Mouse (Mus musculus) forebrain, embryonic 15.5 days (tissue): ENCODE results near the gene Fam214a. TPM values are rescaled to one million over a fixed set of nuclear protein-coding genes. Genes with fewer than 3 reads are reported as not detected.

Source experiments
- ATAC-seq: fragments of 200-750 bp; cut with Nextera tagmentation; replicated peaks from 2 replicates; pipeline ENCODE4 v1.8.0; 2017; ENCODE audit warnings: mild to moderate bottlenecking, moderate TSS enrichment, moderate library complexity
- H3K27ac ChIP-seq: fragments of 300-500 bp; sonication (generic); replicated peaks from 2 replicates; pipeline ENCODE4 v1.5.1; 2015; ENCODE audit warnings: mild to moderate bottlenecking, inconsistent platforms
- H3K27me3 ChIP-seq: fragments of 300-500 bp; sonication (generic); 2 replicates; pipeline ENCODE4 v1.6.1; 2015; ENCODE audit warnings: inconsistent platforms
- H3K36me3 ChIP-seq: fragments of 300-500 bp; sonication (generic); 2 replicates; pipeline ENCODE4 v1.6.1; 2015; ENCODE audit warnings: mild to moderate bottlenecking, inconsistent platforms
- H3K4me1 ChIP-seq: fragments of 300-500 bp; sonication (generic); 2 replicates; pipeline ENCODE4 v1.6.1; 2015; ENCODE audit warnings: inconsistent platforms
- H3K4me2 ChIP-seq: fragments of 300-500 bp; sonication (generic); replicated peaks from 2 replicates; pipeline ENCODE4 v1.6.1; 2015; ENCODE audit warnings: mild to moderate bottlenecking, inconsistent platforms
- H3K4me3 ChIP-seq: fragments of 300-500 bp; sonication (generic); 2 replicates; pipeline ENCODE4 v1.5.1; 2015; ENCODE audit warnings: mild to moderate bottlenecking, inconsistent platforms
- H3K9ac ChIP-seq: fragments of 300-500 bp; sonication (generic); replicated peaks from 2 replicates; pipeline ENCODE4 v1.6.1; 2015; ENCODE audit warnings: mild to moderate bottlenecking, inconsistent platforms
- H3K9me3 ChIP-seq: fragments of 300-500 bp; sonication (generic); 2 replicates; pipeline ENCODE4 v1.6.1; 2016; ENCODE audit warnings: inconsistent platforms
- WGBS: fragments of 180-500 bp; shearing (Covaris S2); methylation state at CpG from one replicate; pipeline ENCODE4 v1.1.7; 2015; ENCODE audit warnings: mixed read lengths; 5-methylcytosine and 5-hydroxymethylcytosine counted together
- polyA plus RNA-seq: library from polyadenylated mRNA; unstranded; fragments of >200 nt; fragmentation: Nextera tagmentation; extraction: Ambion mirVana; gene quantifications from 2 replicates; pipeline ENCODE4 v1.2.1, GENCODE M21; 2015

Fam214a gene
- polyA plus RNA-seq, 1 experiment from 2014 or later, result 29.8 TPM

DNA sequence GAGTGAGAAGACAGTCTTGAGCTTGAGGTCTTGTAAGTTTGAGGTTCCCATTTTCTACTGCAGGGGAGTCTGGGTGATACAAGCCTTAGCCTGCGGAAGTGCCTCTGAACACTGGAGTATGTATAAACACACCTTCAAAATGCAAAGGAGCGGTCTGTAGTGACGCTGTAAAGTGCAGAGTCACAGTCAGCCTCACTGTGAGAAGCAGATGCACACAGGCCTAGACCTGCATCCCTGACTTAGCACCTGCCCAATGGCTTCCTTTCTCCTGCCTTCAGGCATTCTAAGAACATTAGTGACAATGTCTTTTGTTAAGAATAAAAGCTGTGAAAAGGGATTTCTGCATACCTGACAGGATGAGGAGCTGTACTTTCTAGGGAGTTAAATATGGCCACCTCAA lies 66.9 kb downstream of the Fam214a start:
- H3K9ac ChIP-seq, result no peak overlapping the region
- no peaks in the 10 kb centered on the region for H3K27me3 ChIP-seq
- H3K27ac ChIP-seq, result no peak overlapping the region
- peaks cover 68% of the 10 kb centered on the region for H3K36me3 ChIP-seq
- no peak overlapping the region for H3K4me3 ChIP-seq
- H3K9me3 ChIP-seq, result no peaks in the 10 kb centered on the region
- H3K4me2 ChIP-seq, result no peak overlapping the region
- ATAC-seq, result no peak
- no peaks in the 10 kb centered on the region for H3K4me1 ChIP-seq
- 92% methylated on average over 3 of the region's 3 CpGs for WGBS

DNA sequence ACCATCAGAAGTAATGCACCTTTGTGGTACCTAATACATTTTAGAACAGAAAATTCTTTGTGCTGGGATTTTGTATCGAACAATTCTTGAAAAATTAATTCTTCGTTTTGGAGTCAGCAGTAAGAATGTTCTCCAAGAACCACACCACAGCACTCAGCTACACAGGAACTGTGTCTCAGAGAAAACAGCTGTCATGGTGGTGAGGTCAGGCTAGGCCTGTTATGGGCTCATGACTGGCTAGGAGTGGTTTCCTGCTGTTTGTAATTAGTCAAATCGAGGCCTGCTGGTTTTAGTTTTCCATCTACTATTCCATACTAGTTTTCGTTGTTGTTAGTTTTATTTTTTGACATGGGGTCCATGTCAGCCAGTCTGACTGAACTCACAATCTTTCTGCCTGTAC lies 67.9 kb downstream of the Fam214a start:
- Histone ChIP-seq H3K36me3 (peaks cover 61% of the 10 kb centered on the region), H3K4me2 (no peak overlapping the region), H3K4me3 (no peak overlapping the region), H3K9me3 (no peaks in the 10 kb centered on the region), H3K9ac (no peak overlapping the region), H3K27ac (no peak overlapping the region), H3K4me1 (no peaks in the 10 kb centered on the region), H3K27me3 (no peaks in the 10 kb centered on the region)
- WGBS, result 88% methylated on average over 4 of the region's 4 CpGs
- no peak for ATAC-seq

DNA sequence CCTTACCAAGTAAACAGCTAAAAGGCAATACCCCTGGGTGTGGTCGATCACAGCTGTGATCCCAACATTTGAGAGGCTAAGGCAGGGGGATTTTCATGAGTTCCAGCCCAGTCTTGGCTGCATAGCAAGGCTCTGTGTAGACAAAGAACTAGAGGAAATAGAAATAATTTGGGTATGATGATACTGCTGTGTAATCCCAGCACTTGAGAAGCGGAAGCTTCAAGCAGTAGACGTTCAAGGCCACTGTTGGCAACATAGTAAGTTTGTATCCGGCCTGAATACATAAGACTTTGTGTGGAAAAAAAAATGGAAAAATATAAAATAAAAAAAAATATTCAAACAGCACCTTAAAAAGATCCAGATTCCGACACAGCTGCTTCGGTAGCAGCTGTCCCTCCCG lies 69.9 kb downstream of the Fam214a start:
- no peak for ATAC-seq
- no peak overlapping the region for H3K4me2 ChIP-seq
- no peak overlapping the region for H3K4me3 ChIP-seq
- no peaks in the 10 kb centered on the region for H3K9me3 ChIP-seq
- peaks cover 58% of the 10 kb centered on the region for H3K36me3 ChIP-seq
- no peak overlapping the region for H3K9ac ChIP-seq
- no peaks in the 10 kb centered on the region for H3K27me3 ChIP-seq
- WGBS, result 92% methylated on average over 7 of the region's 7 CpGs
- no peaks in the 10 kb centered on the region for H3K4me1 ChIP-seq
- H3K27ac ChIP-seq, result no peak overlapping the region

DNA sequence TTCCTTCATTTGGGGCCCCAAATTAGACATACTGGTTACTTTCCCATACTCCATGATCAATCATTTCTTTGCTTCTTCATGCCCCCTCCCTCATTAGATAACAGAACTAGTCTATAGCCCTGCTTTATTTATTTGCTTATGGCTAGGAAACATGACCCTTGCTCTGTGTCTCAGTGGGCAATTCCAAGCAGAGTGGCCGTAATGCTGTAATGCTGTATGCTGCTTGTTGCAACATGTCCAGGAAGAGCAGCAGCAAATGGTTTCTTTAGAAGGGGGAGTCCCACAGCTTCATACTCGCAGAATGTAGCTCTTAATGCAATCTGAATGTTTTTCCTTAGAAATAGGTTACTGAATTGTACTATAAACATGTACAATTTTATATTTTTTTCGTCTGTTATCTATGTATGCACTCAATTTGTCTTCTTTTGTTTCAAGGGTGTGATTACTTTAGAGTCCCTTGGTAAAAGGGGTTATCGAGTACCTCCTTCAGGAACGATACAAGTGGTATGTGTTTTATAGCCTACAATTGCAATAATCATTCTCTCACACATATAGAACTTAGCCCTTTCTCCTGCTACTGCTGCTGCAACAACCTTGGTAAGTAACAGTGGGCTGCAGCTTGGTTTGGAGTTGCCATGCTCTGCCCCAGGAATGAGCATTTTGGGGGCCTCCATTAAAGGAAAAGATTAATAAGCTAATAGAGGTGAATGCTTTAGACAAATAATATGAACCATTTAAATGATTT lies 70.6 kb downstream of the Fam214a start:
- no peak overlapping the region for H3K4me3 ChIP-seq
- ATAC-seq, result no peak
- 84% methylated on average over 5 of the region's 5 CpGs for WGBS
- no peaks in the 10 kb centered on the region for H3K27me3 ChIP-seq
- no peak overlapping the region for H3K9ac ChIP-seq
- H3K27ac ChIP-seq, result no peak overlapping the region
- no peaks in the 10 kb centered on the region for H3K4me1 ChIP-seq
- peaks cover 58% of the 10 kb centered on the region for H3K36me3 ChIP-seq
- no peak overlapping the region for H3K4me2 ChIP-seq
- no peaks in the 10 kb centered on the region for H3K9me3 ChIP-seq

DNA sequence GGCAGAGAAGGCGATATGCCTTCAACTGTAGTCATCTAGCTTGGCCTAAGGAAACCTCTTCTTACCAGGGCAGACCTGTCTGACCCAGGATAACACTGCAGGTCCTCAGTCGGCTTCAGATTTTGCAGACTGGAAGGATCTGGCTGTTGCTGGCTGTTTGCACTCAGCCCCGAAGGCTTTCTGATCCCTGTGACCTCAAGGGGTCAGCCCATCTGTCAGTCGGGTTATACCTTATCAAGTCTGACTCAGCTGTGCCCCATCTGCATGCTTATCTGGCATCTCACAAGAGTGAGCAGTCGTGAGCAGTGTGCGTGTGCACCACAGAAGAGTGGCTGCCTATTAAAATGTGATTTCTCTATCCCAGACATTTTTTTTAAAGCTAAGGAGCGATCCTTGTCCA lies 71.4 kb downstream of the Fam214a start:
- Histone ChIP-seq H3K4me1 (no peaks in the 10 kb centered on the region), H3K36me3 (peaks cover 54% of the 10 kb centered on the region), H3K9me3 (no peaks in the 10 kb centered on the region), H3K9ac (no peak overlapping the region), H3K27ac (no peak overlapping the region), H3K27me3 (no peaks in the 10 kb centered on the region), H3K4me3 (no peak overlapping the region), H3K4me2 (no peak overlapping the region)
- 78% methylated on average over 7 of the region's 7 CpGs for WGBS
- no peak for ATAC-seq

DNA sequence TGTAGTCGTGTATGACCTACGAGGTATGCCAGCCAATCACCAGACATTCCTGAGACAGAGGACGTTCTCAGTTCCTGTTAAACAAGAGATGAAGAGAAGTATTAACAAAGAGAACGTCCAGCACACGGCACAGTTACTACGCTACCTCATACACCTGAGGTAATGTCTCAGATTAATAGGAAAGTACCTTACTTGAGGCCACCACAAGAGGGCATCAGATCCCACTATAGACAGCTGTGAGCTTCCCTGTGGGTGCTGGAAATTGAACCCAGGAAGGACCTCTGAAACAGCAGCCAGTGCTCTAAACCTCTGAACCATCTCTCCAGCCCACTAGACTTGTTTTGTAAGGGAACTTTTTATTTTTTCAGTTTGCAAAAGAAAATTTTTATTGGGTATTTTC lies 73.0 kb downstream of the Fam214a start:
- Histone ChIP-seq H3K27ac (no peak overlapping the region), H3K27me3 (no peaks in the 10 kb centered on the region), H3K9me3 (no peaks in the 10 kb centered on the region), H3K36me3 (peaks cover 39% of the 10 kb centered on the region), H3K4me2 (no peak overlapping the region), H3K9ac (no peak overlapping the region), H3K4me1 (no peaks in the 10 kb centered on the region), H3K4me3 (no peak overlapping the region)
- no peak for ATAC-seq
- 63% methylated on average over 6 of the region's 6 CpGs for WGBS

DNA sequence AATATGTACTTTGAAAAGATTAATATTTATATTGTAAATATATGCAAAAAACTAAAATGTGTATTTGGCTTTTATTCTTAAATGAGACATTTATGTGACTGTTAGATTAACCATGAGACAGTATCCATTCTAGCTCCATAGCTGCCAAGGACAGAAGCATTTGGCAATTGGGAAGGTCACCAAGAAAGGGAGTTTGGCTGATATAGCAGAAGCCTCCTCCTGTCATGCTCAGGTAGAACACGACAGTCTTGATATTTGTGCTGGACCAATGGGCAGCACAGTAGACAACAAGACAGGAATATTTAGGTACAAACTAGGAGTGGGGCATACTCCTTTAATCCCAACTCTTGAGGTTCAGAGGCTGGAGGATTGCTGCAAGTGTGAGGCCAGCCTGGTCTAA lies 79.7 kb downstream of the Fam214a start:
- H3K4me2 ChIP-seq, result no peak overlapping the region
- H3K4me1 ChIP-seq, result peaks cover 2% of the 10 kb centered on the region; the same call in 1 of the 2 replicates
- peaks cover 15% of the 10 kb centered on the region for H3K36me3 ChIP-seq
- H3K9ac ChIP-seq, result no peak overlapping the region
- no peak for ATAC-seq
- no peaks in the 10 kb centered on the region for H3K27me3 ChIP-seq
- no peaks in the 10 kb centered on the region for H3K9me3 ChIP-seq
- 89% methylated on average over 1 of the region's 1 CpGs for WGBS
- H3K27ac ChIP-seq, result no peak overlapping the region
- H3K4me3 ChIP-seq, result no peak overlapping the region

DNA sequence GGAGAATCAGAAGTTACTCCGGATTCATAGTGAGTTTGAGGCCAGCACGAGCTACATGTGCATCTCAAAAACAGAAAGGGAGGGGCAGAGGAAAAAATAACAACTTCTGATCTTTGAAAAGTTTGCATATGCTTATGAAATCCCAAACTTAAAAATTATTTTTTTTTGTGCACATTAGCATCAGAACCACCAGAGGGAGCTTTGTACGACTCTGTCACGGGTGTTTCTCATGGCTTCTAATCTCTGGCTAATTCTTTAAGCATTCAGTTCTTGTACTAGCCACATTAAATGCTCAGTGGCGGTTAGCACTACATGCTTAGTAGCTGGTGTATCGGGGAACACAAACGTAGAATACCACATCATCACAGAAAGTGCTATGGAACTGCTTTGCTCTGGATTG lies 80.5 kb downstream of the Fam214a start:
- H3K9ac ChIP-seq, result no peak overlapping the region
- H3K4me2 ChIP-seq, result no peak overlapping the region
- WGBS, result 44% methylated on average over 7 of the region's 7 CpGs
- peaks cover 2% of the 10 kb centered on the region; the same call in 1 of the 2 replicates for H3K4me1 ChIP-seq
- ATAC-seq, result no peak
- H3K9me3 ChIP-seq, result no peaks in the 10 kb centered on the region
- no peaks in the 10 kb centered on the region for H3K27me3 ChIP-seq
- H3K27ac ChIP-seq, result no peak overlapping the region
- no peak overlapping the region for H3K4me3 ChIP-seq
- peaks cover 10% of the 10 kb centered on the region; the same call in 1 of the 2 replicates for H3K36me3 ChIP-seq

DNA sequence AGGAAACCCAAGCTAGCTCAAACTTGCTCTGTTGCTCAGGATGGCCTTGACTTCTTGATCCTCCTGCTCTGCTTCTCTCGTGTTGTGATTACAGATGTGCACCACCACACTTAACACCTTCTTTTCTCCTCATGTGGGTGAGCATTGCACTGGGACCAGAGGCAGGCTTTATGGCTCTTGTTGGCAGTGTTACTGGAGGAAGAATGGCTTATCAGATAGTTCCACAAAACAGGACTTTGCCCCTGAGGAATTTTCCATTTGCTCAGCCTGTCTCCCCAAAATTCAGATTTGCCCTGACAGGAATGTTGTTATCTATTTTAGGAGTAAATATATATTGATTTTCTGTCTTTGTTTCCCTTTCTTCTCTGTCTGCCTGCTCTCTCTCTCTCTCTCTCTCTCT lies 82.0 kb downstream of the Fam214a start:
- Histone ChIP-seq H3K27me3 (no peaks in the 10 kb centered on the region), H3K36me3 (peaks cover 6% of the 10 kb centered on the region; the same call in 1 of the 2 replicates), H3K4me1 (peaks cover 15% of the 10 kb centered on the region), H3K27ac (no peak overlapping the region), H3K4me2 (no peak overlapping the region), H3K9ac (no peak overlapping the region), H3K4me3 (no peak overlapping the region), H3K9me3 (no peaks in the 10 kb centered on the region)
- WGBS, result 53% methylated on average over 1 of the region's 1 CpGs
- ATAC-seq, result no peak

DNA sequence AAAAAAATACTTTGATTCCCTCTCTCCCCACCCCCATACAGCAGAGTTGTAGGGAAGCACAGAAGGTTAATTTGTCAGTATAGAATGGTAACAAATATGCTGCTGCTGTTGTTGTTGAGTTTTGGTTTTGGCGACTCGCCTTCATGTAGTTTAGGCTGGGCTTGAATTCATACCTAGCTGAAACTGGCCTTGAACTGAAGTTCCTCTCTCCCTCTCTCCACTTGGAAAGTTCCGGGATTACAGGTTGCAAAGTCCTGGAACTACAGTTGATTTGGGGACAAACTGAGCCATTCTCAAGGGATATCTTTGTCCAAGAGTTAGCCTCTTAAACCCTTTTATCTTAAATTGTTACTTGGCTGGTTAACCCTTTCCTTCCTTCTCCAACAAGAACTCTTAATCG lies 83.3 kb downstream of the Fam214a start:
- H3K4me3 ChIP-seq, result no peak overlapping the region
- H3K4me1 ChIP-seq, result peaks cover 21% of the 10 kb centered on the region
- peaks cover 6% of the 10 kb centered on the region; the same call in 1 of the 2 replicates for H3K36me3 ChIP-seq
- no peak overlapping the region for H3K4me2 ChIP-seq
- ATAC-seq, result no peak
- no peaks in the 10 kb centered on the region for H3K9me3 ChIP-seq
- no peak overlapping the region for H3K27ac ChIP-seq
- no peaks in the 10 kb centered on the region for H3K27me3 ChIP-seq
- no peak overlapping the region for H3K9ac ChIP-seq
- 78% methylated on average over 4 of the region's 4 CpGs for WGBS

DNA sequence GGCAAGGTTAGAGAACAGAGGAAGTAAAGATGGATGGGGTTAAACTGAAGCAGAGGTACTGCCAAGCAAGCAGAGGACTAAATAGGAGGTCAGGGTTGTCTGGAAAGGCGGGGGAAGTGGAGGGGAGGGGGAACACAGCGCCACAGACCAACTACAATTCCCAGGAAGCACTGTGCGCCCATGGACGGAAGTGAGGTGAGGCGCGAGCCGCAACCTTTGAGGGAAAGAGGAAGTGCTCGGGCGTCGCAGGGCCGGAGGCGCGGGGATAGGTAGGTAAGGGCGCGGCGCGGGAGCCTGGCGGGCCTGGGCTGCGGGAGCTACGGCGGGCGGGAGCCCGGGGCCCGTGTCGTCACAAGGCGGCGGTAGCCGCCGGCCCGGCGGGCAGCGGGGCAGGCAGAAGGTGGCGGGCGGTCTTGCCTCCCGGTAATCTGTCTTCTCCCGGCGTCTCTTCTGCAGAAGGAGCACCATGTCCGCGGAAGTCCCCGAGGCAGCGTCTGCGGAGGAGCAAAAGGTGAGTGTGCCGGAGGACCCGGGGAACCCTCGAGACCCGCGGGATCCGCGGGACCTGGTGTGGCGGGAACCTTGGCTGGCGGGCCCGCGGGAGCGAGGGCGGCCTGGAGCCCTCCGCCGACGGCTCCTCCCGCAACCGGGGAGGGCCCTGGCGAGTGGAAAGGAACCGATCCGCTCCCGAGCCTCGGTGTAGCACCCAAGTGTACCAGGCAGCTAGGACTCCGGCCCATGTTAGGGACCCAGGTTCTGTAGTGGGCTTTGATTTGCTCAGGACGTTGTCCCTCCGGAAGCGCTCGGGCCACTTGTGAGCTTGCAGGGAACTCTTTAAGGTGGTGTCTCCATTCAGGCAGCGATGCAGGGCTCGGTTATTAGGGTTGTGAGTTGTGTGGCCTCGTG lies 85.0 kb downstream of the Fam214a start, which contains the start of gene Arpp19:
Gene Arpp19, plus strand, starts transcription at position 164 of the 906 bp plus-strand sequence.
- peak within 1 kb of the TSS; percentile 67 for H3K4me2 ChIP-seq
- H3K4me3 ChIP-seq, result peak within 1 kb of the TSS; percentile 96
- peaks cover 21% of the 10 kb centered on the region for H3K4me1 ChIP-seq
- ATAC-seq, result peak; percentile 98
- peak within 1 kb of the TSS; percentile 83 for H3K27ac ChIP-seq
- H3K27me3 ChIP-seq, result no peaks in the 10 kb centered on the region
- no peaks in the 10 kb centered on the region for H3K9me3 ChIP-seq
- H3K9ac ChIP-seq, result peak within 1 kb of the TSS; percentile 92
- WGBS, result under 1% methylated on average over 71 of the region's 73 CpGs
- H3K36me3 ChIP-seq, result no peaks in the 10 kb centered on the region

DNA sequence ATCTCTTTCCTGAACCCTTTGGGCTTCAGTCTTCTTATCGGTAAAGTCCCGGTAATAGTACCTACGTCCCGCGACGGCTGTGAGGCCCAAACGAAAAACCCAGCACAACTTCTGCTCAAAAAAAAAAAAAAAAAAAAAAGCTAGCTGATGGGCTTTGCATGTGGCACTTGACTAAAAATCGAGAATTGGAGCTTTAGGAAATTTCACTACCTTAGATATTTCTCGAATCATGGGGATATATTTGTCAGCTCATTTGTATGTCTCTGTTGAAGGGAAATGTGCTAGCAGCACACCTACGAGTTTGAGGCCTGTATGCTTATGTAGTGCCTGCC lies 85.6 kb downstream of the Fam214a start:
- H3K9me3 ChIP-seq, result no peaks in the 10 kb centered on the region
- WGBS, result under 1% methylated on average over 10 of the region's 10 CpGs
- no peaks in the 10 kb centered on the region; the same call in 1 of the 2 replicates for H3K36me3 ChIP-seq
- H3K4me2 ChIP-seq, result peak overlapping the region; percentile 67
- H3K27ac ChIP-seq, result peak overlapping the region; percentile 83; the same call in 1 of the 2 replicates
- H3K27me3 ChIP-seq, result no peaks in the 10 kb centered on the region
- no peak for ATAC-seq
- H3K9ac ChIP-seq, result peak overlapping the region; percentile 92
- peaks cover 21% of the 10 kb centered on the region for H3K4me1 ChIP-seq
- peak overlapping the region; percentile 96 for H3K4me3 ChIP-seq
